Mouse (Mus musculus) cerebellum, postnatal 25 days (tissue): ENCODE data around the gene Rdh16f1.

ENCODE experiments used
- DNase-seq, 2 experiments: peaks; one replicate each; pipeline ENCODE4 v3.0.0; 2021; ENCODE audit warnings: mixed read lengths in 2 of 2

The Rdh16f1 gene

DNA sequence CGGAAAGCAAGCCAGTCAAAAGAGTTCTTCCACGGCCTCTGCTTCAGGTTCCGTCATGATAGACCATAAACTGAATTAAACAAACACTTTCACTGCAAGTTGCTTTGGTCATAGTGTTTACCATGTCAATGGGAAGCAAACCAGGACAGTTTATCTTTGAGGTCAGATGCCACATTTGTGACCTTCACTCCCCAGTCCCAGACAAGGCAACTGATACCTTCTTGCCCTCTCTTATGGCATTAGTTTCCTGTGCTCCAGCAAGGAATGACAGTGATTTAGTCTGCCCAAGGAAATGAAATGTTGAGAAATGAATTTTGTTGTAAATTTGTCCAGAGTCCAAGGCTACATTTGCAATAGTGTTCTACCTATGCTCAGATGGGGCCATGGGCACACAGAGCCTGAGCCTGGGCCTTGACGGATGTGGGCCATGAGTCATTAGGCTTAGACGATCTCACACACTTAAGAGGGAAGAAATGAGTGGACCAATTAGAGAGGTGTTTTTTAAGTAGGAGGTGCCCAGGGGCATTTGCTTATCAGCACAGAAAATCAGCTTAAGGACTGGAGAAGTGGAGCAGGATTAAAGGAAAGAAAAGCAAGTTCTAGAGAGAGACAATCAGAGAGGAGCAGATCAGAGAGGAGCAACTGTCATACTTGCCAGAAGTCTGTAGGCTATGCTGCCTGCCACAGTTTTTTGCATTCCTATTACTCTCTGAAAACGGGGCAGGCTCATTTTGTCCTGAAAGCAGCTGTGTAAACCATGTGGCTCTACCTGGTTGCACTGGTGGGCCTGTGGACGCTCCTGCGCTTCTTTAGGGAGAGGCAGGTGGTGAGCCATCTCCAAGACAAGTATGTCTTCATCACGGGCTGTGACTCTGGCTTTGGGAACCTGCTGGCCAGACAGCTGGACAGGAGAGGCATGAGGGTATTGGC, at the start of gene Rdh16f1, which contains the start of gene Rdh1:
Gene Rdh16f1, plus strand, starts transcription at position 607 of the 930 bp plus-strand sequence.
Gene Rdh1, plus strand, starts transcription at position 541 of the 930 bp plus-strand sequence.
- peak in 1 of 2 experiments; percentile 1 for DNase-seq

DNA sequence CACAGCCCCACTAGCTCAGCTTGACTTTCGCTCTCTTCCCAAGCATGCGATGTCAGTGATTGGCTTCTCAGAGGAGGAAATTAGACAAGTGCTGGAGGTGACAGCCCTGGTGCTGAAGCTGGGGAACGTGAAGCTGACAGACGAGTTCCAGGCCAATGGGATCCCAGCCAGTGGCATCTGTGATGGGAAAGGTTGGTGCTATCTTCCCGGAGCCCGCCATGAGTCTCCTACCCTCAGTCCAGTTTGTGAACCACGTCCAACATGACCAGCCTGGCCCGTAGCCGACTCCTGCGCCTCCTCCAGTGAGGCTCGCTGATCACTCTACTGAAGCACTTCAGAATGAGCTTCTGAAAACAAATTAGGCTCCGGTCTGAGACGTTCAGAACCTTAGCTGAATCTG, 49.3 kb upstream of the Rdh16f1 start:
- peak; percentile 21 to 46 for DNase-seq

DNA sequence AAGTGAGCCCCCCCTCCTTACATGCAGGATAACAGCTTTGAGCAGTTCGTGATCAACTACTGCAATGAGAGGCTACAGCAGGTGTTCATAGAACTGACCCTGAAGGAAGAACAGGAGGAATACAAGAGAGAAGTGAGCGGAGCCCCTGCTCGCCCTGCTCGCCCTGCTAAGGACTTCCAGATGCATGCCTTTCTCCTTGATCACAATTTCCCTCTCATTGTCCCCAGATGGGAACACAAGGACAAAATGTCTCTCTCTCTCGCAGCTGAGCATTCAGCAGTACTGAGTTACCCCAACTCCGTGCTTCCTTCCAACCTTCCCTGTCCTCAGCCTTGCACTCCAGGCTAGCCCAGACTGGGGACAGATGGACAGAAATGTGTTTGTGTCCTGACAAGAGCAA, 46.9 kb upstream of the Rdh16f1 start:
- DNase-seq = no peak

DNA sequence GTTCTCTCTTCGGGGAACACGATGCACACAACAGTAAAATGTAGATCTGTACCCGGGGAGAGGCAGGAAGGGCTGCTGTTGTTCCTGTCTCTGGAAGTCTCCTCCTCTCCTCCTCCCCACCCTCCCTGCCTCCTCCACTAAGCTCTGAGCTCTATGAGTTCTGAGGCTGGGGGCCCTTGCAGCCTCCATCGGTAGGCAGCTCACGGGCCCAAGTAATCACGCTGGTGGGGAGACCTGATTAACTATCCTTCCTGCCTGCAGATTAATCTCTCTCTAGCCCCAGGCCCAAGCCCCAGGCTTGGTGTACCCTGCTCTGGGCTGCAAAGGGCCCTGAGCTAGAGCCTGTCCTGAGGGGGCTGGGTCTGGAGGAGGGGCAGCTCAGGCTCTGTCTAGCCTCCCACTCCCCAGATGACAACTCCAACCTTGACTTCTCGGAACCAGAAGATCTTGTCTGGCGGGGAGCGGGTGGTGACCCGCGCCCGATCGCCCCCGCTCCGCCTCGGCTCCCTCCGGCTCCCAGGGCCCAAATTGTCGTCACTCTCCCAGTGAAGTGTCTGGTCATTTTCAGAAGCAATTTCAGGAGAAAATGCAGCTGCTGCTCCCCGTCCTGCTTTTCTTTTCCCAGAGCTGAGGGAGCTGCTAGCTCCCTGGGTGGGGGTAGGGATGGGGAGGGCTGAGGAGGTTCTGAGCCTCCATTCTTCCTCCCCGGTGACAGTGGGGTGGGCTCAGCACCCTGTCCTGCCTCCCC, 37.7 kb upstream of the Rdh16f1 start:
- no peak for DNase-seq

DNA sequence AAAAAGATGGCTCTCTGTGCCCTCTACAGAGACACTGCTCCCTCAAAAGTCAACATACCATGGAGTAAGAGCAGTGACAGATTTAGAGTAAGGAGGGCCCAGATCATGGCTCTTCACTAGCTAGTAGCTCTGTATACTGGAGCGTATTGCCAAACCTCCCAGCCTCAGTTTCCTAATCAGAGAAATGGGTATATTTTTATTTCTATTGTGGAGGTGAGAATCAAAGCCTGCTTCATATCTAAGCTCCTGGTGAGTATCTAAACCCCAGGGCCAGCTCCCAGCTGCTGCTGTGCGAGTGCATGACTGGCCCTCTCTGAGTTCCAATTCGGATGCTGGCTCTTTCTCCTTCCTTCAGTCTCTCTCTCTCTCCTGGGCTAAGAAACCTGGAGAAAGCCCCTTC, 35.4 kb upstream of the Rdh16f1 start, which contains the start of gene Tac2:
Gene Tac2, plus strand, starts transcription at position 301 of the 400 bp plus-strand sequence.
- no peak for DNase-seq

DNA sequence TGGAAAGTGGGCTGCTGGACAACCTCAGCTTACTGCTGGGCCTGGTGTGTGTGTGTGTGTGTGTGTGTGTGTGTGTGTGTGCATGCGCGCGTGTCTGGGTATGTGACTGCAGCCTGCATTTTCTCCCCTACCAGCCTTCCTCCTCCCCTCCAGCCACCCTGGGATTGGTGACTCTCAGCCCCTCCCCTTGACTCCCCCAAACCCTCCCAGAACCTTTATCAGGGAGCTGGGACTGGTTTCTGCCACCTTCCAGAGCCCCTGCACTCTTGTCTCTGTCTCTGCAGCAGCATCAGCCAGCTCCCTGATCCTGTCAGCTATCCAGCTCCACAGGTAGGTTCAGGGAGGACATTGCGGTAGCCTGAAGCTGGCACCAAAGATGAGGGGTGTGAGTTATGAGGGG, 34.5 kb upstream of the Rdh16f1 start:
- DNase-seq = no peak

DNA sequence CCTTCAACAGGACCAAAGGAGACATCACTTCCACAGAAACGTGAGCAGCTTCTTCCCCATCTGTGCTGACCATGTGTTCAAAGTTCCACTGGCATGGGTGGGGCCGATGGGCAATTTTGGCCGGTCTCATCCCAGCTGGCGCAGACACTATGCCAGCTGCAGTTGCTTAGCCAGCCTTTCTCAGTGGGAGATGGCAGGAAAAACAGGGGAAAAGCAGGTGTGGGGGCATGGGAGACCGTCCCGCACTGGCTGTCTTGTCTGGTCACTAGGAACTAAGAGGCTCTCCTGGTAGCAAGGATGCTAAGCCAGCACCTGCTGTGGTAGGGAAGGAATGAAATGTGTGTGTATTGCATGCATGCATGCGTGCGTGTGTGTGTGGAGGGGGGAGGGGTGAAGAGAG, 31.1 kb upstream of the Rdh16f1 start:
- DNase-seq = no peak

DNA sequence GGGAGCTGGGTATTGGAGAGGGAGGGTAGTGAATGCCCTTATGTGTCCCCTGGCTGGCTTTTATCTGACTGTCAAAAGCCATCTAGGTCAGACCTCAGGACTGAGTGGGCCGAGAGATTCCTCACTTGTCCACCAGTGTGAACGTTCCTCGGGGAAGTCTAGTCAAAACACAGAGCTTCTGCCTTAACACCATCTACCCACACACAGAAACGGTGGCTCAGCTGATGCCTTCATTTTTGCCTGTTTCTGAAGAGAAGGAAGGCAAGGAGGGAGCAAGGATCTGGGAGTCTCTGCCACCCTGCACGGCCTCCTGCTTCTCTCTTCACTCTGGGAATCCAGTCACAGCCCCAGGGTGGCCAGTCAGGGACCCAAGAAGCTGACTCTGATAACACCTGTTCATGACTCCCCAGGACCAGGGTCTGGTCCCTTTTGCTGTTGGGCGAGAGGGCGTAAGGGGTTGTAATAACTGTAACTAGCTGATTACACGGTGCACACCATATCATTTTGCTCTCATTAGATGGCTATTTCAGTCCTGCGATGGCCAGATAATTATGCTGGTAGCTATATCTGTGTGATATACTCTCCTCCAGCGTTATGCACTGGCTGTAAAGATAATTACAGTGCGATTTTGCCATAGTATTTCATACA, 29.2 kb upstream of the Rdh16f1 start:
- no peak for DNase-seq

DNA sequence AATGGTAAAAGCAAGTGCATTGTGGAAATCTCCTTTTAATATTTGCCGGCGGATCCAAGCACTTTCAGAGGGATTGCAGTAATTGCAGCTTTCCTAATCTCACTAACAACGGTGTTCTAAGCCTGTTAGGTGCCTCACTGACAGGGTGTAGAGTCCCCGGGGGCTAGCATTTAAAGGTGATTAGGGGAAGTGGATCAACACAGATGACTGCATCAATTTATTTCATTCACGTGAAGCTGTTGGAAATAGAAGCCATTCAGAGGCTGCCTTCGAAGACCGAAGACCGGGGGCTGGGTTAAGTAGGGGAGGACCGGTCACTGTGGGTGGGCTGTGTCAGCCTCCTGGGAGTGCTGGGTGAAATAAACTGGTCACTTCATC, 28.7 kb upstream of the Rdh16f1 start:
- DNase-seq = no peak

DNA sequence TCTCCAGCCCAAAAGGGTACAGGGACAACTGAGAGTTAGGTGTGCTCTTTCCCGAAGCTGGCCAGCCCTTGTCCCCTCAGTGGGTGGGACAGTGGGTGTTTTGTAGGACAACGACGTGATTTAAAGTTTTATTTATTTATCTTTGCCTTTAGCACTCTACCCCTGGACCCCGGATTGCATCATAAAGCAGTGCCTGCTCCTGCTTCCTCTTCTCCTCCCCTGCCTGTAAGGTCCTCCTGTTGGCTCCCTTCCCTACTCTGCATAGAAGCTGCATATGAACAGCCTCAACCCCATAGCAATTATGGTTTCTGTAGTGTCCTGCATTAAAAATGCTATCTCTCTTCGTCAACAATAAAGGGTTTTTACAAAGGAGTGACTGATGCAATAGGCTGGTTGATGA, 28.2 kb upstream of the Rdh16f1 start:
- no peak for DNase-seq

DNA sequence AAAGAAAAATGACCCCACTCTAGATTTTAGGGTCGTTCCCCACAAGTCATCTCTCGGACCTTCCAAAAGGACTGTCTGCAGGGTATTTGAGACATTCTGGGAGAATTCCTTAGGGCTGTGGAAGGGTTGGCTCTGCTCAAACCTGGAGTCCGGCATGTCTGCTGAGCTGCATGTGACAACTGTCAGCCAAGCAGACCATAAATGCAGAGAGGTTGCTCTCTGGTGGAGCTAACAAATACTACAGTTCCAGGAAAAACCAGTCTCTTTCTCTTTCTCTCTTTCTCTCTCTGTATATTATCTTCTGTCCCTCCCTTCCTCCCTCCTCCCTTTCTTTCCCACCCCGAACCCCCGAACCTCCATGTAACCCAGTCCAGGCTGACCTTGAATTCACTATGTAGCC, 25.2 kb upstream of the Rdh16f1 start:
- DNase-seq = peak in 1 of 2 experiments; percentile 23

DNA sequence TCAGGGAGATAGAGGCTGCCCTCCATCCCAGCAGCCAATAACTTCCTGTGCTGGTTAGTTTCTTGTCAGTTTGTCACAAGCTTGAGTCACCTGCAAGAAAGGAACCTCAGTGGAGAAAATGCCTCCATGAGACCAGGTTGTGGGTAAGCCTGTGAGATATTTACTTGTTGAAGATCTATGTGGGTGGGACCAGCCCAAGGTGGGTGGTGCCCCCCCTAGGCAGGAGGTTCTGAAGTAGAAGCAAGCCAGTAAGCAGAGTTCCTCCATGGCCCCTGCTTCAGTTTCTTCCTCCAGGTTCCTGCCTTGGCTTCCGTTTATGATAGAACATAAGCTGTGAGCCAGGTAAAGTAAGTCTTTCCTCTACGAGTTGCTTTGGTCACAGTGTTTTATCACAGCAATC, 23.3 kb upstream of the Rdh16f1 start:
- no peak for DNase-seq

DNA sequence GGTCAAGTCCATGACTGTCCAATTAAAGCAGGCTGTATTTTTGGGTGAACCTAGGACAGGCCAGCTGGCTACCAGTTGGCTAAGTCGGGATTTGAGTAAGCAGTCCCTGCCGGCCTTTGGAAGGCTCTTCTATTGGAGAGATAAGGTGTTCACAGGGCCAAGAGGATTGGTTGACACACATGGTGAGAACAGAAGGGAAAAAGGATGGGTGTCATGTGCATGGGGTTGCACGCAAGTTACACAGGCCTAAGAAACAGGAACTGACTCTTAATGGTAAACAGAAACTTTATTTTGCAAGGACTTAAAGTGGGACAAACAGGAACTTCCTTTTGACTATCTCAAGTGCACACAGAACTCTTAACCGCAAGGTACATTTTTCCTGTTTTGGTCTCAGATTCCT, 22.7 kb upstream of the Rdh16f1 start:
- DNase-seq = no peak

DNA sequence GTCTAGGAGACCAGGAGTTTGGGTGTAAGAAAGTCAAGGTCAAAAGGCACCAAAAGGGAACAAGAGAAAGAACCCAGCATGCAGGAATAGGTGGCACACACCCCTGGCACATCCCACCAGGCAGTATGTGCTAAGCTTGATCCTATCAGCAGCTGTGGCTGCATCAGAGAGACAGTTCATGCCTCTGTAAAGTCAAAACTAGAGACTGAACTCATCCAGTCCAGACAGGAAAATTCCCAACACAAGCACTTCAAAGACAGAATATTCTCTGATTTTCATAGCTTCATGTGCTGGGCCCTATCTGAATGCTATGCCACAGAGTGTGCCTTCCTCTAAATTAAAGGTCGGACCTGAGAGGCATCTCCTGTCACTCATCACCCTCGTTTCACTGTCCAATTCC, 22.0 kb upstream of the Rdh16f1 start:
- no peak for DNase-seq

DNA sequence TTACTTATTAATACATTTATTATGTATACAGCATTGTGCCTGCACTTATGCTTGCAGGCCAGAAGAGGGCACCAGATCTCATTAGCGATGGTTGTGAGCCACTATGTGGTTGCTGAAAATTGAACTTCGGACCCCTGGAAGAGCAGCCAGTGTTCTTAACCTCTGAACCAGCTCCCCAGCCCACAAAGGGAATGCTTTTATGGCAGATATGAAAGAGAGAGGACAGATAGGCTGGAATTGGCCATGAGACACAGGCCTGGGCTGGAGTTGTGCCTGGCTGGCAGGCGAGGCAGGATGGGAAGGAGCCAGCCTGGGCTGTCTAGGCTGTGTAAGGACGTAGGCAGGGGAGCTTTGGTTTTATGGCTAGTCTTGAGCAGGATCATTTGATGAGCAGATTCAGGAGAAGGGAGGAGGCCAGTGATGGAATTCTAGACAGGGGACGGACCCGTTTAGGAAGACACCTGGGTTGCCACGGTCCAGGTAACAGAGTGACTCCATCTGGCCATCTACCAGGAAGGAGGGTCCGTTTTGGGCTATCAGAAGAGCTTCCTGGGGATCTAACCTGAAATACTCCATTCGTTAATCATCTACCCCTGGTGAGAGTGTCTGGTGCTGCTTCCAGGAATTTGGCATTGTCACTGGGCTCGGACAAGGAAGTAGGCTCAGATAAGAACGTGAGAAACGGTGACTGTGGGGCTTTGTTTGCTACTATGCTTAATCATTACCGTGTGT, 21.3 kb upstream of the Rdh16f1 start:
- DNase-seq = peak in 1 of 2 experiments; percentile 58

DNA sequence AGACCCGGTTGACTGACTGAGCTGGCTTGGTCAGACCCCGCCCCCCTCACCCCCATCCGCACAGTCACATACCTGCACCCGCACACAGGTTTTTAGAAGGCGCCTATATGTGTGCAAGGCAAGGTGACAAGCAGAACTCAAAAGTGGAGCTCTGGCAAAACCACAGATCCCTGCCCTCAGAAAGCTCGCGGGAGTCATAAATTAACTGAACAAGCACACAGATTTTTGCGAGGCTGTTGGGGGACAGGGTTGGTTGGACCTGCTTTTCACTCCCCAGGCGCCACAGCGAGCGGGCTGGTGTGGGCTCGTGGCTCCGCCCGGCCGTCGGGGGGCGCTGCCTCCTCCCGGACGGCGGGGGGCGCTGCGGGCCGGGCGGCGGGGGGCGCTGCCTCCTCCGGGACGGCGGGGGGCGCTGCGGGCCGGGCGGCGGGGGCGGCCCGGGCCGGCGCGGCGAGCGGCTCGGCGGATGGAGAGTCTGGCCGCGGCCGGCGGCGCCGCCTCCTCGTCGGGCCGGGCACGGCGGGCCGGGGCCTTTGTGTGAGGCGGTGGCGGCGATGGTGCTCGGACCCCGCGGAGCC, 20.4 kb upstream of the Rdh16f1 start, which contains the start of gene Zbtb39:
Gene Zbtb39, plus strand, starts transcription at position 456 of the 578 bp plus-strand sequence.
- peak; percentile 82 to 92 for DNase-seq

DNA sequence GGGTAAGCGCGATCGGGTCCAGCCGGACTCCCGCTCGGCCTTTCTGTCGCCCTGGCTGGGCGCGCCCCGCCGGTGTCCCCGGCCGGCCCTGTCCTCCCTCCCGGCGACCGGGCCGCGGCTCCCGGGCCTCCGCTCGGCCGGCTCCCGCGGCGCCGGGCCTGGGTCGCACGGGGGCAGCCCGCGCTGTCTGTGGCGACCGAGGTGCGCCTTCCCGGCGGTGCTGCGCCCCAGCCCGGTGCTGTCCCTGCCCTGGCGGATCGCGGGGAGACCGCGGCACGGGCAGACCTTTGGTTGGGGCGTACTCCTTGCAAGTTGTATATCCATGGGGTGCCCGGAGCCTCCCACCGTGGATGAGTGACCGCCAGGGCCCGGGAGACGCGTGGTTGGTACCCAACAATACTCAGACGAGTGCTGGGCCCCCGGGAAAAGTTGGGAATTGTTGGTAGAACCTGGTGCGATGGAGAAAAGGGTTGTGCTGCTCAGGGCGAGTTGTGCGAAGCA, 19.9 kb upstream of the Rdh16f1 start:
- no peak for DNase-seq

DNA sequence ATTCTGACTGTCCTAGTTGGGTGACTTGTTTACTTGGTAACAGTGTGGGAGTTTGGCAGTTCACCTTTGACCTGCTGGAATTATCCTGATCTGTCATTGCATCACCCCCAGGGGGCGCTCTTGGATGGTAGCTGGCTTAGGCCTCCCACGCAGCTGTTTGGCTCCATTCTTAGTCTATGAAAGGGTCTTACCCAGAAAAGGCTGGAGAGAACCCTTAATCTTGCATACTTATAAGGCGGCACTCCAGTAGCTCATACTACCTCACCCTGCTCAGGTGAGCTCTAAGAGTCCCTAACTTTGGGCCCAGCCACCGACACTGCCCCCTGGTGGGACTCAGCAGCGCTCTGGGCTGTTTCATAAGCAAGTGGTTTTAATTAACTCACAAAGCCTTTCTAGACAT, 14.9 kb upstream of the Rdh16f1 start:
- peak; percentile 48 to 62 for DNase-seq

DNA sequence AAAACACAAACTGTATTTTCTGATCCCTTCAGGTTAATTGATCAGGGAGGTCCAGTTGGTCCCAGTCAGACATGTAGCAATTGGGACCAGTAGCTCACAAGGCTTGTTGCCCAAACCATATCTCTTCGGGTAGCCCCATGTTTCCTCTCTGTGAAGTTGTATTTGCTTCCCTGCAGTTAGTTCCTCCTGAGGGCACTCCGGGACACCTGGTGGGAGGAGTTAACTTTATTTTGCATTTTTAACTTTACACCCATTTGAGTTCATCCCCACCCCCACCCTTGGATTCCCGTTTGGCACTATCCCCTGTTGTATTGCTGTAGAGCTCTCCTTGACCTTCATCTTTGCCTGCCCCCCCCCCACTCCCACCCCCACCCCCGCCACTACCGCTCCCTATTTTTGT, 13.7 kb upstream of the Rdh16f1 start:
- no peak for DNase-seq

DNA sequence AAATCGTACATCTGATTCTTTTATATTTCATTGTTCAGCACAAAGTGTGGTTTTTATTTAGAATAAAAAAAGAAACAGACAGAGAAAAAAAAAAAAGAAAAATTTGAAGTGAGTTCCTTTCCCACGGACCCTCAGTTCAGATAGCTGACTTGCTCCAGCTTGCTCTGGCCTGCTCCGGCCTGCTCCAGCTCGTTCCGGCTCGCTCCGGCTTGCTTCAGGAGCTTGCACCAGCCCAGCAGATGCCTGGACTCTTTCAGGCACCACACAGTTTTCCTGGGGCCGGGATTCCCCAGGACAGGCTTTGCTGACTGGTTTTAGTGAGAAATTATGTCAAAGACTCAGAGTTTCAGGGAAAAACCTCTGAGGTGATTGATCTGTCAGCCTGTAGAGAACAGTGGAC, 12.3 kb upstream of the Rdh16f1 start:
- DNase-seq = no peak

DNA sequence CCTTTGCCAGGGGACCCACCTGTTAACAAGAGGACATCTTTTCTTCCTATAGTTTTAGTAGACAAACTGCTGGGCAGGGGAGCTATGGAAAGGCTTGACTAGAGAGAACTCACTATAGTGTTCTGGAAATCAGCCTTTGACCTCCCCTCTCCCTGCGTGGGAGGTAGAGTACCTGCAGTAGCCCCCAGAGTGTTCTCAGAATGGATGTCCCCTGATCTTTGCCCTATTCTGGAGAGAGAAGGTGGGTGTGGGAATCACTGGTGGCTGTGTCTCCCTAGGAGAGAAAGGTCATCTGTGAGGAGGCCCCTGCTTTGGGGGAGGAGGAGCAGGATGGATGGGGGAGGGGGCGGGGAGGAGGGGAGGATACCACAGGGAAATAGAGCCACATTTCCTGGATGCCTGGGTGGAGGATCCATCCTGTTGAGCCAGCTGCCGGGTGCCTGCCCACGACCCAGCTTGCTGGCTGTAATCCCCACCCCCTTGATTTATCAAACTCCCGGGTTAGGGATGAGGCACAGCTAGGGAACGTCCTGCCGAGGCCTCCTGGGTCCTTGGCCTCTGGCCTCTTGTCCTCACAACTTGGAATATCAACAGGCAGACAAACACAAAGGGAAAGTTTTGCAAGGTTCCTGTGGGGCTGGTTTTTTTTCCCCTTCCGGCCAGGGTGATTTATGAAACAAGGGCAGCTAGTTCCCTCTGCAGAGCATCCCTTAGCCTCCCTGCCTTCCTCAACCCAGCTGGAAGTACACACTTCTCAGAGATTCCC, 10.6 kb upstream of the Rdh16f1 start:
- no peak for DNase-seq
